Mouse (Mus musculus): ENCODE data around the gene 1700001C19Rik.

Gene 1700001C19Rik

DNA sequence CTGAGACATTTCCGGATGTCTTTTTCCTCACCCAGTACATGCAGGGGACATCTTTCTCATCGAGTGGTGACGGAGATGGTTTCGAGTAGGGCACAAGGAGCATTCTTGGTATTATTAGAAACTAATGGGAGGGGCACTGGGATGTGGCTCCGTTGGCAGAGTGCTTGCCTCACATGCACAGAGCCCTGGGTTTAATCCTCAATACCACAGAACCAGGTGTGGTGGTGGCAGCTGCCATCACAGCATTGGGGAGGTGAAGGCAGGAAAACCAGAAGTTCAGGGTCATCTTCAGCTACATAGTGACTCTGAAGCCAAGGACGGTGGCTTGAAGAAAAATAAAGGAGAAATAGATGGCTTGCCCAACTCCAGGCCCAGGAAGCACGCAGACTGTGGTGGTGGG, 25.0 kb upstream of the 1700001C19Rik start:
- DNase-seq (ENCODE audit: low read depth, low spot score), result no peak

DNA sequence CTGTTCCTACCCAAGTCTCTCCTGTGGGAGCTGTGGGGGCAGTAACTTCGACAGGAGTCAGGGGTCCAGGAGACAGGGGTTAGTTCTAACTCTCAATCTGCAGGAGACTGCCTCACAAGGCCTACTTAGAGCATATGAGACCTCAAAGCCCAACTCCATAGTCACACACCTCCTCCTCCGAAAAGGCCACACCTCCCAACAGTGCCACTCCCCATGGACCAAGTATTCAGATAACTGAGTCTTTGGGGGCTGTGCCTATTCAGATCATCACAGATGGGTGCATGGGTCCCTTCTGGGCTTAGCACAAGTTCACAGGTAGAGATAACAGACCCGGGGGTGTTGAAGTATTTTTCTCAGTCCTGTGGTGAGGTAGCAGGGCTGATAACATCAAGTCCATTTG, 24.5 kb upstream of the 1700001C19Rik start:
- no peak for DNase-seq (ENCODE audit: low read depth, low spot score)

DNA sequence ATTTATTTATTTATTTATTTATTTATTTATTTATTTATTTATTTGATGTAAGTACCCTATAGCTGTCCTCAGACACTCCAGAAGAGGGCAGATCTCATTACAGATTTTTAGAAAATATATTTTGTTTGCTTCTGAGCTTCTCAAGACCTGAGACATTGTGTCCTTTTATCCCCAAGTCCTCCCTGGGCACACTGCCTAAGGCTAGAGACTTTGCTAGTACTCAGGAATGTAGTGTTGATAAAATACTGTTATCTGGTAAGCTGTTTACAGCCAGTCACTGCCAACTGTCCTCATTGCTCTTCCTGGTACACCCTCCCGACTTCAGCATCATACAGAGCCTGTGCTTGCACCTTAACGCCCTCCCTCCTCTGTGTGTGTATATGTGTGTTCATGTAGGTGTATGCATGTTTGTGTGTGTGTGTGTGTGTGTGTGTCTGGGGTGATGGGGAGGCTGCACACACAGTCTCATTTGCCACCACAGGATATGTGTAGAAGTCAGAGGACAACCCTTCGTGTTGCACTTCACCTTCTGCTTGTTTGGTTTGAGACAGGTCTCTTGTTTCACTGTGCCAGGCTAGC, 22.3 kb upstream of the 1700001C19Rik start:
- no peak for DNase-seq (ENCODE audit: low read depth, low spot score)

DNA sequence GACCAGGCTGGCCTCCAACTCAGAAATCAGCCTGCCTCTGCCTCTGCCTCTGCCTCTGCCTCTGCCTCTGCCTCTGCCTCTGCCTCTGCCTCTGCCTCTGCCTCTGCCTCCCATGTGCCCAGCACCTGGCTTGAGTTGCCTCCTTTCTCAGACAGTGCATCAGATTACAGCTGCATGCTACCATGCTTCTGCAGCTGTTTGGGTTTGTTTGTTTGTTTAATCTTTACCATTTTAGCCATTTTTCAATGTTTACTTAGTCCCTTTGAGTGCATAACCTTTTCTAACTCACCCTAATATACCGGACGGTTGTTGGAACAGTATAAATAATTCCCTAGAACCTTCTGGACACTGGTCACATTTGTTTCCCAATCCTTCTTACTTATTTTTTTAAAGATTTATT, 21.8 kb upstream of the 1700001C19Rik start:
- no peak for DNase-seq (ENCODE audit: low read depth, low spot score)

DNA sequence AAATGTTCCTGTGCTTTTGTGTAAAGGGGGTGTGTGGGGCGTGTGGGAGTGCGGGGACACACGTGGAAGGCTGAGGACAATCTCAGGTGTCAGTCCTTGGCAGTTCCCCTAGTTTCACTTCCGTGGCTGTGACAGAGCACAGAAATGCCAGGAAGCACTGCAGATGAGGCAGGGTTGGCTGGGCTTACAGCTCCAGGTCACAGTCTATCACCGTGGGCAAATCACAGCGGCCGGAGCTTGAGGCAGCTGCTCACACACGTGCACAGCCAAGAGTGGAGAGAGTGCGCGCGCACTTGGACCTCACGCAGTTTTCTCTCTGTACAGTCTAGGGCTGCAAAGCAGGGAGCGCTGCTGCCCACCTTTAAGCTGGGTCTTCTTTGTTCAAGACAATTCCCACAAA, 21.1 kb upstream of the 1700001C19Rik start:
- DNase-seq (ENCODE audit: low read depth, low spot score), result no peak

DNA sequence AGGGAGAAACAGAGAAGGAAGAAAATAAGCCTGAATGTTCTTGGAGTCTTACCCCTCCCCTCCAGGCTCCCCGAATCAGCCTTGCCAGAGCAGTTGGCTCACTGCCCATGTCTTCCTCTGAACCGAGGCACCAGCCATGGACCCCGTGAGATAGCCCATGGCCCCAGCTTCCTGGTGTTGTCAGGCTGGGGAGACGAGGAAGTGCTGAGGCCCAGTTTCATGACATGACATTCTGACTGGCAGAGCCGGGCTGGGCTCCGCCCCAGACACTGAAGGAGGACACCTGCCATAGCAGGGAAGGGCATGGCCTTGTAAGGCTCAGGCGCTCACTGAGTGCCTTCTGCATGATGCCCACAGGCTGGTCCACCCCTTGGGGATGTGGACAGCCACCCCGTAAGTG, 17.5 kb upstream of the 1700001C19Rik start:
- no peak for DNase-seq (ENCODE audit: low read depth, low spot score)

DNA sequence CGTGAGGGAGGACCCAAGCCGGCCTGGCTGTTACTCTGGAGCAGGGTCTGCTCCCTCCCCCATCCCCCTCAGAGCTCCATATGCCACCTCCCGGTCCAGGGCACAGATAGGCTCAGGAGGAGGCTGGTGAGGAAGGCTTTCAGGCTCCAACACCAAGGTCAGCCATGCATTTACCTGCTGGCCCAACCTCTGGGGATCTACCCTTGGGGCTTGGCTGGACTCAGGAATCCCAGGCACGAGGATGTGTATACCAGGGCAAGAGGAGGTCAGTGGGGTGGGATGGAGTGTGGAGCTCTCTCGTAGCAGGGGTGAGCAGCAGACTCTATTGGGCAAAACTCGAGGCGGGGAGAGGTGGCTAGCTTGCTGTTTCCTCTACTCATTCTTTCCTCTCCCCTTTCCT, 15.7 kb upstream of the 1700001C19Rik start:
- DNase-seq (ENCODE audit: low read depth, low spot score), result no peak

DNA sequence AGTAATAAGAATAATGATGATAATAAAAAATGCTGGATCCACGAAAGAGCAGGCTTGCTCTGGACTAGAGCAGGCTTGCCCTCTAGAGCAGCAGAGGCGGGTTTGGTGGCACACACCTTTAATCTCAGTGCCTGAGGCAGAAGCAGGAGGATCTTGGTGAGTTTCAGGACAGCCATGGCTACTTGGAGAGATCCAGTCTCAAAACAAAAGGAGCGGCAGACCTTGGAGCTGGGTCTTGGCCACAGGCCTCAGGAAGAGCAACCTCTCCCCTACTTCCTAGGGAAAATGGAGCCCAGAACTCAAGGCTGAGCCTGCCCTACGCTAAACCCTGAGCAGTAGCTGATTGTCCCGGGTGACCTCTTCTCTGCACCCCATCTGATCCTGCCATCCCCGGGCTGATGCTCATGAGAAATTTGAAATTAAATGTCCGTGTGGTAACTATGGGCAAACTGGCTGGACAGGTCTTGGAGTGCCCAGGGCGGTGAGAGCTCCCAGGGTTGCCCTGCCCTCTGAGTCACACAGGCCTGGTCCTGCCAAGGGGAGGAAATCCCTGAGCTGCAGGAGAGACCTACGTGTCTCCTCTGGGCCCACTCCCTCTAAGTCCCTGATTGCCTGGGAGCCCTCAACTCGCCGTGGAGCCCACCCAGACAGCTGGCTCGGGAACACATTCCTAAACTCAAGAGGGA, 13.8 kb upstream of the 1700001C19Rik start:
- DNase-seq (ENCODE audit: low read depth, low spot score), result no peak

DNA sequence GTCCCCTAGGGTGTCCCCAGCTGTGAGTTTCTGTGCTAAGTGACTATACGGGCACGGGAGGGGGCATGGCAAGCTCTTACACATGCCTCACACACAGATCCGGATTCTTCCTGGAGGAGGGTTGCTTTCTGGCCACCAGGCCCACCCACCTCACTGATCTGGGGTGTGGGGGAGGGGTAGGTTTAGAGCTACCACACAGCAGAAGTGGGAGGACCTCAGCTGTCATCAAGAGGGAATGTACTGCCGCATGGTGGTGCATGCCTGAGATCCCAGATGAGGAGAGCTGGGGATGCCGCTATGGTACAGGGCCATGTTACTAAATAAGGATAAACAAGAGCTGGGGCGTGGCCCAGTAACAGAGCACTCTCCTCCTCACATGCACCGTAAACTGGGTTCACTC, 13.1 kb upstream of the 1700001C19Rik start:
- no peak for DNase-seq (ENCODE audit: low read depth, low spot score)

- DNase-seq (ENCODE audit: low read depth, low spot score), result no peak
These were observed 12.3 kb upstream of the 1700001C19Rik start for GRCm38 (mm10) chr17:47449432-47449831.

GRCm38 (mm10) chr17:47448523-47449372, 11.6 kb upstream of the 1700001C19Rik start:
- no peak for DNase-seq (ENCODE audit: low read depth, low spot score)

DNA sequence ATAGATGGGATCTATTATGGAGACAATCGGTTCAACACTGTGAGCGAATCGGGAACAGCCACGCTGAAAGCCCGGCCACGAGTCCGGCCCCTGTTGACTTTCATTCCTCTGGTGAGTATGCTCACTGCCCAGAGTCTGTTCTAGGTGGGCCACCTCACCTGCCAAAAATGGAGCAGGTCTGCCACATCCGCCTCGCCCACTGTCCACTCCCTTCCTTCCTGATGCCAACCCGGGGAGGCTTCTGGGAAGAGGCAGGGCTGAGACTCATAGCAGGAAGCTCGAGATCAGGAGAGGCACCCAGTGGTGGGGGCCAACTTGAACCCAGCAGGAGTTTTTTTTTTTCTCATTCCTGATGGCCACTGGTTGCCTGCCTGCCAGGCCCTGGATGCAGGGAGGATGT, 9.4 kb upstream of the 1700001C19Rik start:
- DNase-seq (ENCODE audit: low read depth, low spot score), result no peak

- no peak for DNase-seq (ENCODE audit: low read depth, low spot score)
These were observed 8.8 kb upstream of the 1700001C19Rik start for GRCm38 (mm10) chr17:47446025-47446424.

GRCm38 (mm10) chr17:47445518-47445917, 8.3 kb upstream of the 1700001C19Rik start:
- DNase-seq (ENCODE audit: low read depth, low spot score), result no peak

DNA sequence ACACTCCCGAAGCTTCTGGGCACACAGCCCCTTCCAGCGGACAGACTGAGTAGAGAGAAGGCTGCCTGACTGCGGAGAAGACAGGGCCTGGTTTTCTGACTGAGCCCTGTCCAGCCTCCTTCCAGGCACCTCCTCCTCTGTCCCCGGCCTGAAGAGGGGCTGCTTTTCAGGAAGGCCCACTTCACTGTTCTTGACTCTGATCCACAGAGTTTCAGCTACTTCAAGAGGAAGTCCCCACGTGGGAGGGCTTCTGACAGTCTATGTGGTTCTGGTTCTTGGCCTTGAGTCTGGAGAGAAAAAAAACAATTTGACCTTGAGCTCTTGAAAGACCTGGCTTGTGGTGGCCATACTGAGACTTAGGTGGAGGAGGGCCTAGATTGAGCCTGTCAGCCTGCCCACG, 6.9 kb upstream of the 1700001C19Rik start:
- DNase-seq (ENCODE audit: low read depth, low spot score), result no peak

DNA sequence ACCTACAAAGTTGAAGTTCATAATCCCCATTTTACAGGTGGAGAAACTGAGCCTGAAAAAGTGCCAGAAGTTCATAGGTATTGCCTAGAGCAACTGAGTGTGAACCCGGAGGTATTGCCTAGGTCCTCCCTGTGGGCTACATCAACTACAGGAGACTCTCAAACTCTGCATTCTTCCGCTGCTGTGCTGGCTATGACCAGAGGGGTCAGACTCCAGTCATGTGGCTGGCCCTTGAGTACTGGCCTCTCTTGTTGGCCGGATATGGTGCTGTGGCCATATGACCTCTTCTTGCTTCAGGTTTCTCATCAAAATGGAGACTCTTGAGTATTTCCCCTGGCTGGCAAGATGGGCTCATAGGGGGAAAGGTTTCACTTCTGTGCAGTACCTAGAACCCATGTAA, 5.1 kb upstream of the 1700001C19Rik start:
- no peak for DNase-seq (ENCODE audit: low read depth, low spot score)

DNA sequence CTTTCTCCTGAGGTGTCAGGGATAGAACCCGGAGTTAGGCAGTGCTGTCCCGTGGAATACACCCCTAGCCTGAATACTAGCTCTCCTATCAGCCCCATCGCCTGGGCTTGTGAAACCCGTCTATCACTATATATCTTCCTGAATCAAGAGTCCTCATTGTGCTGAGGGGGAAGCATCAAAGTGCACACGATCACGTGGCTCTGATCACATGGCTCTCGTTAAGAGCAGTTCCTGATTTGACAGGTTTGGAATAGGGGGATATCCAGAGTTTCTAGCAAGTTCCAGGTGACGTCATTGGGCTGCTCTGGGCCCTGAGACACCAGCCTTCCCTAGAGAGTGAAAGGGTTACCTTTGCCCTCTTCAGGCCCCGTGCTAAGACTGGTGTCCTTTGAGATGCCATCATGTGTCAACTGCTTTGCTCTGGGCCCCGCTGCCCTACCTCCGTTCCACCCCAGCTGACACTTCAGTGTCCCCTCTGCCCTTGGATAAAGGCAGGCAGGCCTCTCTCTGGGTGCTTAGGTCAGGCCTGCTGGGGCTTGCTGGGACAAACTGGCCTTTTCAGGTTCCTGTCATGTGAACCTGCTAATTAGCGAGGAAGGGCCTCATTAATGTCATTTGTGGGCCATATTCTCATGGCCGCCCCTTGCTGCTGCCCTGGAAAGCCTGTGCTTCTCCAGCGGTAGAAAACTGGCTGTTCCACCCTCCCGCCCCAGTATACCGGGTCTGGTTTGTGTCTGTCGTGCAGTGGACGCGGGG, 4.3 kb upstream of the 1700001C19Rik start:
- no peak for DNase-seq (ENCODE audit: low read depth, low spot score)

DNA sequence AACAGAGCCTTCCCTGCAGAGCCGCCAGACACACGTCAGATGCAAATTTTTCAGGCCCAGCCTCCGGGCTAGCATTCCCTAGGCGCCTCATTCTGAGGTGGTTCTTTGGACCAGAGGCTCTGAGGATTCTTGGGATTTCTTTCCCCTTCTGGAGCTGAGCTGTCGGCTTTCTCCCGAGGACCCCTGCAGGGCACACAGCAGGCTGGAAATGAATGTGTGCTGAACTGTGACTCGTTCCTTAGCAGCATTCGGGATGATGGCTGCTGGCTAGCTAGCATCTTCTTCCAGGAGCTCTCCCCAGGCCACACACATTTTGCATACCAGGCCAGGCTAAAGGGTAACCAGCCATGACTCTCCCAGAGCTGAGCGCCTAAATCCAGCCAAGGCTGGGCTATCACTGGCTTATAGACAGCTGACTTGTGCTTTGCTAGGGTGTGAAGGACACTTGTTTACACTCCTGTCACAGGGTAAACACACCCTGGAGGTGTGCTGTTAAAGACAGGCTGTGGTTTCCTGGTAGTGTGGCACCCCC, 3.2 kb upstream of the 1700001C19Rik start:
- peak; percentile 29 for DNase-seq (ENCODE audit: low read depth, low spot score)

DNA sequence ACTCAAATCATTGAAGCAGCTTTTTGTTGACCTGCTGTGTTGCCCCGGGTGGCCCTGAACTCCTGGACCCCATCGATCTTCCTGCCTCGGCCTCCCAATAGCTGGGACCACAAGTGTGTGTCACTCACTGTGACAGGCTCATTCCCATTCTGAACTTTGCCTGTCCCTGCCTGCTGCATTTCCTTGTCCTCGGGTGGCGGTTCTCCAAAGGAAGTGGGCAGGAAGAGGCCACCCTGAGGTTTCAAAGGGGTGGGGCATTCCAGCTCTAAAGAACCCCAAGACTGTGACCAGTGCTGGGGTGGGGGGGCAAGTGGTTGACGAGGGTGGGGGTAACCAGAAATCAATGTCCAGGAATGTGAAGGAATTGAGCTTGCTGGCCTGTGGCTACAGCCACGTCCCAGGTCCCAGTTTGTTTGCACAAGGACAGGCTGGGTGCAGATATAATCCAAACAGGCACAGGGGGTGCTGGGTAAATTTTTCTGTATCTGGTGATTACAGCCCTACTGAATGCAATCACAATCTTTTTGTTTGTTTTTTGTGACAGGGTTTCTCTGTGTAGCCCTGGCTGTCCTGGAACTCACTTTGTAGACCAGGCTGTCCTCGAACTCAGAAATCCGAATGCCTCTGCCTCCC, 2.3 kb upstream of the 1700001C19Rik start:
- no peak for DNase-seq (ENCODE audit: low read depth, low spot score)

GRCm38 (mm10) chr17:47438611-47439010, 1.4 kb upstream of the 1700001C19Rik start:
- no peak for DNase-seq (ENCODE audit: low read depth, low spot score)

- no peak for DNase-seq (ENCODE audit: low read depth, low spot score)
These were observed 845 bp downstream of the 1700001C19Rik start, which contains the start of gene AI661453 for GRCm38 (mm10) chr17:47436156-47436906. Gene AI661453 (plus strand): TSS chr17:47436615.

Data from mesoderm, embryonic 11.5 days (tissue).